Mouse (Mus musculus): ENCODE results near the gene Pum2. TPM values are rescaled to one million over a fixed set of nuclear protein-coding genes. Genes with fewer than 3 reads are reported as not detected.
A peak's percentile ranks its signal among the peaks of the same experiment; 100 is the strongest.

Pum2 gene
- polyA plus RNA-seq, 1 experiment = 46.2 TPM

- Histone ChIP-seq H3K4me1 (ENCODE audit: control insufficient read depth, insufficient read depth, insufficient read length) (peaks cover 16% of the 10 kb centered on the region; the same call in 1 of the 2 replicates), H3K27me3 (ENCODE audit: control insufficient read depth, insufficient read depth, low read length) (no peaks in the 10 kb centered on the region), H3K4me3 (ENCODE audit: extremely low read depth, insufficient read depth, insufficient read length) (no peak overlapping the region), H3K36me3 (ENCODE audit: control insufficient read depth, insufficient read depth, low read length) (no peaks in the 10 kb centered on the region), H3K27ac (ENCODE audit: insufficient read depth, low read length) (no peak overlapping the region)
- DNase-seq (ENCODE audit: low read depth in 1 of 2, low spot score in 2 of 2) = no peak
- TF ChIP-seq CTCF (IDR thresholded peaks at IDR 0.05; ENCODE audit: extremely low read depth, insufficient read depth, insufficient read length, insufficient replicate concordance) = no peak
- no peak for TF ChIP-seq POLR2A (IDR thresholded peaks at IDR 0.05; ENCODE audit: low read depth, low read length)
- 85% methylated on average over 10 of the region's 10 CpGs for WGBS
These were observed 16.8 kb upstream of the Pum2 start for GRCm38 (mm10) chr12:8657116-8657515.

DNA sequence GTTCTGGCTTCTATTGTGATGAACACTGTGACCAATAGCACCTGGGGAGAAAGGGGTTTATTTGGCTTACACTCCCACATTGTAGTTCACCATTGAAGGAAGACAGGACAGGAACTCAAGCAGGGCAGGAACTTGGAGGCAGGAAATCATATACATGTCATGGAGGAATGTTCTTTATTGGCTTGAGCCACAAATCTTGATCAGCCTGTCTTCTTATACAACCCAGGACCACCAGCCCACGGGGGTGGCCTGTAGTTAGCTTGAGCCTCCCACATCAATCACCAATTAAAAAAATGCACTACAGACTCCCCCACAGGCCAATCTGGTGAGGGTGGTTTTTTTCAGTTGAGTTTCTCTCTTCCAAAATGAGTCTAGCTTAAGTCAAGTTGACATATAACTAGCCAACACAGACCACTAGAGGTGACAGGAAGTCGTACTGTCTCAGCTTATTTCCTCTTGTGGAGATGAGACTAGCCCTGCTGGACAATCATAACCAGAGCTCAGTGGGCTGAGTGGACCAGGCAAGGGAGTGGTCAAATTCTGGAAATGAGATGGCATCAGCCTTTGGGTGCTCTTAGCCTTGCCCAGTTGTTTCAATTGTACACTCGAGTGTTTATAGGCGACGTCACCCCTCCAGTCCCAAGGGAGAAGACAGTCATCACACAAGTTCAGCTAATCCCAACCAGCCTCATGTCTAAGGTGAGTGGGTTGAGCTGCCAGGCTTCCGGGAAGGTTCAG, 16.1 kb upstream of the Pum2 start:
- WGBS = 77% methylated on average over 6 of the region's 6 CpGs
- H3K36me3 ChIP-seq (ENCODE audit: control insufficient read depth, insufficient read depth, low read length) = no peaks in the 10 kb centered on the region
- no peak for TF ChIP-seq CTCF (IDR thresholded peaks at IDR 0.05; ENCODE audit: extremely low read depth, insufficient read depth, insufficient read length, insufficient replicate concordance)
- TF ChIP-seq POLR2A (IDR thresholded peaks at IDR 0.05; ENCODE audit: low read depth, low read length) = no peak

DNA sequence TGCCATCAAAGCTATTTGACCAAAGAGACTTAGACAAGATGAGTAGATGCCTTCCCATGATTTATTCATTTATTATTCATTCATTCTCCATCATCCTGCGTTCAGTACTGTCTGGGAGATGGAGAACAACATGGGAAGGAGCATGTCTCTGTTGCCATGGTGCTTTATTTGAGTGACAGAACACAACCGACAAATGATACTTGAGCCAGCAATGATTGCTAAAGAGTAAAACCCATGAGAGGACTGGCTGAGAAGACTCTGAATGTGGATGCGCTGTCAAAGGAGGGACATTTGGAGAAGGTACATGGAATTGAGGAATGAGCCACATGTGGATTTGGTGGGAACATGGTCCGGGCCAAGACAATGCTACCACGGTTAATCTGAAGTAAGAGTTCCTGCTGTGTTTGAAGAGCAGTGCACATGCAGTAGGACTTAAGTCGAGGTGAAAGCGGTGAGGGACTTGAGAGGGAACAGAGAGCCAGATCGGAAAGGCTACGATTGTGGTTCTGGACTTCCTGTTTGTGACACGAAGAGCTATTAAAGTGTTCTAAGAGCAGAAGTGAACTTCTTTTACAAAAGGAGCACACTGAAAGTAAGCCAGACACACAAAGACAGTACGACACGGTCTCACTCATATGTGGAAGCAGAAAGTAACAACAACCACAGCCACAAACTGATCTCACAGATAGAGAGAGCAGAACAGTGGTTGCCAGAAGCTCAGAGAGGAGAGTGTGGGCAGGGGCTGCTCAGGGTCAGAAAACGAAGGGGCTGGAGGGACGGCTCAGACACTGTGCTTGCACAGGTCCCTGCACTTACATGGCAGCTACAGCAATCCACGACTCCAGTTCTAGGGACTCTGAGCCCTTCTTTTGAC, 14.3 kb upstream of the Pum2 start:
- H3K27me3 ChIP-seq (ENCODE audit: control insufficient read depth, insufficient read depth, low read length) = no peaks in the 10 kb centered on the region
- H3K27ac ChIP-seq (ENCODE audit: insufficient read depth, low read length) = peak overlapping the region; percentile 88
- no peak for TF ChIP-seq CTCF (IDR thresholded peaks at IDR 0.05; ENCODE audit: extremely low read depth, insufficient read depth, insufficient read length, insufficient replicate concordance)
- TF ChIP-seq POLR2A (IDR thresholded peaks at IDR 0.05; ENCODE audit: low read depth, low read length) = peak; percentile 46; the same call in 1 of the 2 replicates
- peak overlapping the region; percentile 22; the same call in 1 of the 2 replicates for H3K4me3 ChIP-seq (ENCODE audit: extremely low read depth, insufficient read depth, insufficient read length)
- 26% methylated on average over 15 of the region's 15 CpGs for WGBS
- peak in 1 of 2 experiments; percentile 50 for DNase-seq (ENCODE audit: low read depth in 1 of 2, low spot score in 2 of 2)
- peaks cover 16% of the 10 kb centered on the region; the same call in 1 of the 2 replicates for H3K4me1 ChIP-seq (ENCODE audit: control insufficient read depth, insufficient read depth, insufficient read length)
- H3K36me3 ChIP-seq (ENCODE audit: control insufficient read depth, insufficient read depth, low read length) = no peaks in the 10 kb centered on the region

More for the DNA sequence above, 16.1 kb upstream of the Pum2 start:
- no peak overlapping the region for H3K4me3 ChIP-seq (ENCODE audit: extremely low read depth, insufficient read depth, insufficient read length)
- no peaks in the 10 kb centered on the region for H3K27me3 ChIP-seq (ENCODE audit: control insufficient read depth, insufficient read depth, low read length)
- H3K4me1 ChIP-seq (ENCODE audit: control insufficient read depth, insufficient read depth, insufficient read length) = peaks cover 16% of the 10 kb centered on the region; the same call in 1 of the 2 replicates
- DNase-seq (ENCODE audit: low read depth in 1 of 2, low spot score in 2 of 2) = no peak
- H3K27ac ChIP-seq (ENCODE audit: insufficient read depth, low read length) = no peak overlapping the region

GRCm38 (mm10) chr12:8661747-8662146, 12.2 kb upstream of the Pum2 start:
- no peak for TF ChIP-seq POLR2A (IDR thresholded peaks at IDR 0.05; ENCODE audit: low read depth, low read length)
- TF ChIP-seq CTCF (IDR thresholded peaks at IDR 0.05; ENCODE audit: extremely low read depth, insufficient read depth, insufficient read length, insufficient replicate concordance) = no peak
- Histone ChIP-seq H3K36me3 (ENCODE audit: control insufficient read depth, insufficient read depth, low read length) (no peaks in the 10 kb centered on the region), H3K4me3 (ENCODE audit: extremely low read depth, insufficient read depth, insufficient read length) (no peak overlapping the region), H3K4me1 (ENCODE audit: control insufficient read depth, insufficient read depth, insufficient read length) (peaks cover 16% of the 10 kb centered on the region; the same call in 1 of the 2 replicates), H3K27ac (ENCODE audit: insufficient read depth, low read length) (no peak overlapping the region), H3K27me3 (ENCODE audit: control insufficient read depth, insufficient read depth, low read length) (no peaks in the 10 kb centered on the region)
- no peak for DNase-seq (ENCODE audit: low read depth in 1 of 2, low spot score in 2 of 2)
- WGBS = 57% methylated on average over 3 of the region's 3 CpGs

DNA sequence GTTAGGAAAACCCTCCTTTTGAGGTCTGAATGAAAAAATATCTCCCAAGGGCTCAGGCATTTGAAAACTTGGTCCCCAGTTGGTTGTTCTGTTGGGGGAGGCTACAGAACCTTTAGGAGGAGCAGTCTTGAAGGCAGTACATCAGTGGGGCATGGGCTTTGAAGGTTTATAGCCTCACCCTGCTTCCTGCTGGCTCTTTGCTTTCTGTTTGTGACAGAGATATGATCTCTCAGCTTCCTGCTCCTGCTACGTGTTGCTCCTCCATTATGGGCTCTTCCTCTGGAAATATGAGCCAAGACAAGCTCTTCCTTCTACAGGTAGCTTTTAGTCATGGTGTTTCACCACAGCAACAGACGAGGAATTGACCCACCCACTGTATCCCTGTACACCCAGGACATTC, 11.8 kb upstream of the Pum2 start:
- Histone ChIP-seq H3K36me3 (ENCODE audit: control insufficient read depth, insufficient read depth, low read length) (no peaks in the 10 kb centered on the region), H3K4me1 (ENCODE audit: control insufficient read depth, insufficient read depth, insufficient read length) (peaks cover 16% of the 10 kb centered on the region; the same call in 1 of the 2 replicates), H3K4me3 (ENCODE audit: extremely low read depth, insufficient read depth, insufficient read length) (no peak overlapping the region), H3K27me3 (ENCODE audit: control insufficient read depth, insufficient read depth, low read length) (no peaks in the 10 kb centered on the region), H3K27ac (ENCODE audit: insufficient read depth, low read length) (no peak overlapping the region; the same call in 1 of the 2 replicates)
- no peak for DNase-seq (ENCODE audit: low read depth in 1 of 2, low spot score in 2 of 2)
- TF ChIP-seq CTCF (IDR thresholded peaks at IDR 0.05; ENCODE audit: extremely low read depth, insufficient read depth, insufficient read length, insufficient replicate concordance) = no peak
- no peak for TF ChIP-seq POLR2A (IDR thresholded peaks at IDR 0.05; ENCODE audit: low read depth, low read length)
- WGBS = 38% methylated on average over 2 of the region's 2 CpGs

DNA sequence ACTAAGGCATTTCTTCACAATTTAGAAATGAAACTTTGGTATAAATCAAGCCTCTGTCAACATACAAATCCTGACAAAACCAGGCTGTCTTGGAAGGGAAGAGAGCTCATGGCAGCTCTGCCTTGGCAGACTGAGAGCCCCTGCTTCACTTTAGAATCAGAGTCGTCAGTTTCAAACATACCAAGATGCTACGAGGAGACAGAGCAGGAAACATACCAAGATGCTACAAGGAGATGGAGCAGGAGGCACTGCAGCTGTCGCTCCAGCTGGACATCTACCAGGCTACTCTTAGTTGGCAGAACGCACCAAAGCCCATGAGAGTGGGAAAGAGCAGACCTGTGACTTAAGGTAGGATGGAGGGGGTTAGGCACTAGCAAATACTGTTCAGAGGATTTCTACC, 11.2 kb upstream of the Pum2 start:
- WGBS = 88% methylated on average over 4 of the region's 4 CpGs
- TF ChIP-seq CTCF (IDR thresholded peaks at IDR 0.05; ENCODE audit: extremely low read depth, insufficient read depth, insufficient read length, insufficient replicate concordance) = no peak
- no peak for TF ChIP-seq POLR2A (IDR thresholded peaks at IDR 0.05; ENCODE audit: low read depth, low read length)
- Histone ChIP-seq H3K4me3 (ENCODE audit: extremely low read depth, insufficient read depth, insufficient read length) (no peak overlapping the region), H3K4me1 (ENCODE audit: control insufficient read depth, insufficient read depth, insufficient read length) (peaks cover 16% of the 10 kb centered on the region; the same call in 1 of the 2 replicates), H3K36me3 (ENCODE audit: control insufficient read depth, insufficient read depth, low read length) (no peaks in the 10 kb centered on the region), H3K27ac (ENCODE audit: insufficient read depth, low read length) (no peak overlapping the region), H3K27me3 (ENCODE audit: control insufficient read depth, insufficient read depth, low read length) (no peaks in the 10 kb centered on the region)
- no peak for DNase-seq (ENCODE audit: low read depth in 1 of 2, low spot score in 2 of 2)

All from spleen, adult 2 months (tissue).